8 mouse cellular contexts compared by ENCODE assay signal in the genomic region with DNA sequence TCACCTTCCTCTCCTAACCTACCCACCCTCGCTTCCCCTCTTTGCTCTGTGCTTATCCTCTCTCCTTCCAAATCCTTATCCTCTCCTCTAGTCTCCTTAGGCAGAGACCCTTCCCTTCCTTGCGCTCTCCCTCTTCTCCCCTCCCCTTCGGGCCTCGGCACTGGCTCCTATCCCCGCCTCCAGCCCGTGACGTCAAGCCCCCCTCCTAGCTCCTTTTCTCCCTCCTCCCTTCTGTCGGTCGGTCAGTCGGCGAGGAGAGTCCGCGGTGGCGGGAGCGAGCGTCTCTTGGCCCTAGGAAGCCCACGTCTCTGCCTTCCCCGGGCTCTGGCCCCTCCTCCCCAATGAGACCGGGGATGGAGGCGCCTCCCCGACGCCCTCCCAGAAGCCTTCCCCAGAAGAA. TPM values are rescaled to one million over a fixed set of nuclear protein-coding genes. Genes with fewer than 3 reads are reported as not detected.
DNase-seq lines count a peak whose midpoint lies in the region; ATAC-seq lines count a peak whose summit lies in the region.

No protein-coding gene starts in this region.

- H3K9ac ChIP-seq in hindbrain, embryonic 12.5 days, result peak overlapping the region; percentile 81
- peak overlapping the region; percentile 71 for H3K9ac ChIP-seq in lung, embryonic 16.5 days (ENCODE audit: low read length)

- peaks cover 22% of the 10 kb centered on the region for H3K36me3 ChIP-seq in hindbrain, embryonic 12.5 days
- H3K36me3 ChIP-seq in lung, embryonic 16.5 days (ENCODE audit: control insufficient read depth, insufficient read depth, low read length), result 0 out of 2 replicates have a peak, but pooled peaks cover 3% of the 10 kb centered on the region

- H3K27me3 ChIP-seq in hindbrain, embryonic 12.5 days, result peaks cover 6% of the 10 kb centered on the region
- H3K27me3 ChIP-seq in lung, embryonic 16.5 days (ENCODE audit: control insufficient read depth, insufficient read depth, low read depth, low read length), result peaks cover 6% of the 10 kb centered on the region; the same call in 1 of the 2 replicates

- no peaks in the 10 kb centered on the region for H3K9me3 ChIP-seq in hindbrain, embryonic 12.5 days (replicated peaks)
- H3K9me3 ChIP-seq in lung, embryonic 16.5 days (ENCODE audit: control insufficient read depth, low read length), result no peaks in the 10 kb centered on the region

- peak; percentile 69 for ATAC-seq in hindbrain, embryonic 12.5 days (ENCODE audit: low FRiP score)
- peak; percentile 46 for ATAC-seq in lung, embryonic 16.5 days (ENCODE audit: low read depth)

- H3K4me2 ChIP-seq in hindbrain, embryonic 12.5 days (replicated peaks), result peak overlapping the region; percentile 69
- peak overlapping the region; percentile 81 for H3K4me2 ChIP-seq in lung, embryonic 16.5 days (ENCODE audit: low read depth, low read length)

- H3K4me1 ChIP-seq in hindbrain, embryonic 12.5 days, result peaks cover 49% of the 10 kb centered on the region
- peaks cover 21% of the 10 kb centered on the region for H3K4me1 ChIP-seq in lung, embryonic 16.5 days (replicated peaks; ENCODE audit: control insufficient read depth, insufficient read depth, low read length)

- peak; percentile 89 for DNase-seq in R1 (ENCODE audit: low read depth, low spot score)
- DNase-seq in cerebellum, postnatal 14 days, result peak; percentile 92 to 96
- DNase-seq in frontal cortex, postnatal 25 days (ENCODE audit: low spot score in 2 of 2), result peak; percentile 78 to 89
- peak; percentile 90 to 94 for DNase-seq in layer of hippocampus, postnatal 14 days (ENCODE audit: low spot score in 2 of 2)
- peak; percentile 30 for DNase-seq in ovary, postnatal 10 days (ENCODE audit: low spot score)
- DNase-seq in urinary bladder, postnatal 10 days (ENCODE audit: low spot score), result peak; percentile 48

- 0% methylated on average over 22 of the region's 22 CpGs for WGBS in hindbrain, embryonic 12.5 days
- WGBS in lung, embryonic 16.5 days, result under 1% methylated on average over 22 of the region's 22 CpGs

- peak overlapping the region; percentile 58 for H3K27ac ChIP-seq in hindbrain, embryonic 12.5 days
- H3K27ac ChIP-seq in lung, embryonic 16.5 days (ENCODE audit: low read length), result no peak overlapping the region

- peak overlapping the region; percentile 55 for H3K4me3 ChIP-seq in hindbrain, embryonic 12.5 days
- H3K4me3 ChIP-seq in lung, embryonic 16.5 days (ENCODE audit: low read length), result peak overlapping the region; percentile 59

RNA-seq across cellular contexts. Expression of gene Gabbr1, which starts 4.6 kb away (rescaled TPM):
- polyA plus RNA-seq in hindbrain, embryonic 12.5 days (2016; fragmentation: Nextera tagmentation; extraction: Ambion mirVana), result 41.8 and 42.1 TPM in 2 replicates
- total RNA-seq in layer of hippocampus, postnatal 14 days (2021), result 100 to 1,000 TPM; 609 to 643 TPM
- 5.6 and 7.3 TPM in 2 replicates for polyA plus RNA-seq in lung, embryonic 16.5 days (2015; fragmentation: Nextera tagmentation; extraction: Ambion mirVana)

RNA-seq across cellular contexts. Expression of gene Mog, which starts 27.2 kb away (rescaled TPM):
- polyA plus RNA-seq in hindbrain, embryonic 12.5 days (2016; fragmentation: Nextera tagmentation; extraction: Ambion mirVana), result 0.85 and 1.3 TPM in 2 replicates
- 10 to 100 TPM; 56.9 to 66.4 TPM for total RNA-seq in layer of hippocampus, postnatal 14 days (2021)
- 0.11 TPM in 1 of 2 replicates, not detected in the other for polyA plus RNA-seq in lung, embryonic 16.5 days (2015; fragmentation: Nextera tagmentation; extraction: Ambion mirVana)

RNA-seq across cellular contexts. Expression of gene Olfr90, which starts 37.9 kb away (rescaled TPM):
- polyA plus RNA-seq in hindbrain, embryonic 12.5 days (2016; fragmentation: Nextera tagmentation; extraction: Ambion mirVana), result 0.18 TPM in 1 of 2 replicates, not detected in the other
- under 1 TPM in 1 of 2 experiments, not detected in 1; 0.12 TPM for total RNA-seq in layer of hippocampus, postnatal 14 days (2021)
- not detected in 2 replicates for polyA plus RNA-seq in lung, embryonic 16.5 days (2015; fragmentation: Nextera tagmentation; extraction: Ambion mirVana)

RNA-seq across cellular contexts. Expression of gene Olfr91, which starts 47.7 kb away (rescaled TPM):
- 0.05 TPM in 1 of 2 replicates, not detected in the other for polyA plus RNA-seq in hindbrain, embryonic 12.5 days (2016; fragmentation: Nextera tagmentation; extraction: Ambion mirVana)
- not detected for total RNA-seq in layer of hippocampus, postnatal 14 days (2021)
- polyA plus RNA-seq in lung, embryonic 16.5 days (2015; fragmentation: Nextera tagmentation; extraction: Ambion mirVana), result not detected in 2 replicates

RNA-seq across cellular contexts. Expression of gene Zfp57, which starts 49.4 kb away (rescaled TPM):
- polyA plus RNA-seq in hindbrain, embryonic 12.5 days (2016; fragmentation: Nextera tagmentation; extraction: Ambion mirVana), result 208 and 223 TPM in 2 replicates
- 10 to 100 TPM; 33.4 to 34.3 TPM for total RNA-seq in layer of hippocampus, postnatal 14 days (2021)
- polyA plus RNA-seq in lung, embryonic 16.5 days (2015; fragmentation: Nextera tagmentation; extraction: Ambion mirVana), result 70.1 and 73.4 TPM in 2 replicates

Comparison
In these comparisons a context has a peak if more than half of its experiments do, and no peak if none do; other contexts are left out.
1. DNase-seq: peak in every context shown above with its lines; median percentile 94 in cerebellum, postnatal 14 days; 92 in layer of hippocampus, postnatal 14 days; 89 in R1; 84 in frontal cortex, postnatal 25 days; 48 in urinary bladder, postnatal 10 days; 30 in ovary, postnatal 10 days.